Mouse (Mus musculus) stomach, embryonic 15.5 days (tissue): ENCODE measurements at regions not wholly inside any gene's neighbourhood (a gene's known extent, or its start where the extent isn't known, plus 50 kb on each side); places are given as distances from the start of the nearest gene placed in this dataset.

Experiments used
- ATAC-seq: fragments of 200-750 bp; cut with Nextera tagmentation; 2 replicates; pipeline ENCODE4 v1.8.0; 2017; ENCODE audit warnings: low read depth, moderate number of reproducible peaks, moderate TSS enrichment; ENCODE audit not compliant: insufficient read depth, low FRiP score
- H3K27ac ChIP-seq: fragments of 300-500 bp; sonication (generic); 2 replicates; pipeline ENCODE4 v1.5.1; 2015; ENCODE audit warnings: mild to moderate bottlenecking, inconsistent platforms
- H3K27me3 ChIP-seq: fragments of 300-500 bp; sonication (generic); replicated peaks from 2 replicates; pipeline ENCODE4 v1.6.1; 2015; ENCODE audit warnings: inconsistent platforms
- H3K36me3 ChIP-seq: fragments of 300-500 bp; sonication (generic); 2 replicates; pipeline ENCODE4 v1.6.1; 2015; ENCODE audit warnings: inconsistent platforms
- H3K4me1 ChIP-seq: fragments of 300-500 bp; sonication (generic); 2 replicates; pipeline ENCODE4 v1.6.1; 2015; ENCODE audit warnings: inconsistent platforms
- H3K4me2 ChIP-seq: fragments of 300-500 bp; sonication (generic); 2 replicates; pipeline ENCODE4 v1.6.1; 2015; ENCODE audit warnings: mild to moderate bottlenecking, inconsistent platforms
- H3K4me3 ChIP-seq: fragments of 300-500 bp; sonication (generic); replicated peaks from 2 replicates; pipeline ENCODE4 v1.5.1; 2015; ENCODE audit warnings: inconsistent platforms
- H3K9ac ChIP-seq: fragments of 300-500 bp; sonication (generic); 2 replicates; pipeline ENCODE4 v1.6.1; 2015; ENCODE audit warnings: inconsistent platforms
- H3K9me3 ChIP-seq: fragments of 300-500 bp; sonication (generic); 2 replicates; pipeline ENCODE4 v1.6.1; 2016; ENCODE audit warnings: inconsistent platforms
- WGBS: fragments of 180-500 bp; shearing (Covaris S2); methylation state at CpG from one replicate; pipeline ENCODE4 v1.1.7; 2015; 5-methylcytosine and 5-hydroxymethylcytosine counted together

- Histone ChIP-seq H3K36me3 (no peaks in the 10 kb centered on the region), H3K4me3 (no peak overlapping the region), H3K4me2 (no peak overlapping the region), H3K4me1 (no peaks in the 10 kb centered on the region), H3K27me3 (no peaks in the 10 kb centered on the region), H3K9me3 (no peaks in the 10 kb centered on the region), H3K27ac (no peak overlapping the region), H3K9ac (no peak overlapping the region)
- ATAC-seq: no peak
- 86% methylated on average over 2 of the region's 2 CpGs for WGBS
These were observed 602.7 kb upstream of the Intu start for GRCm38 (mm10) chr3:39928421-39928820.

GRCm38 (mm10) chr3:39933372-39933771 lies 597.7 kb upstream of the Intu start:
- no peak overlapping the region for H3K4me2 ChIP-seq
- no peaks in the 10 kb centered on the region for H3K36me3 ChIP-seq
- no peak for ATAC-seq
- no peaks in the 10 kb centered on the region for H3K4me1 ChIP-seq
- no peaks in the 10 kb centered on the region for H3K27me3 ChIP-seq
- H3K4me3 ChIP-seq: no peak overlapping the region
- 89% methylated on average over 3 of the region's 3 CpGs for WGBS
- no peak overlapping the region for H3K9ac ChIP-seq
- no peaks in the 10 kb centered on the region for H3K9me3 ChIP-seq
- no peak overlapping the region for H3K27ac ChIP-seq

- Histone ChIP-seq H3K4me2 (no peak overlapping the region), H3K4me1 (no peaks in the 10 kb centered on the region), H3K27me3 (no peaks in the 10 kb centered on the region), H3K9me3 (no peaks in the 10 kb centered on the region), H3K9ac (no peak overlapping the region), H3K4me3 (no peak overlapping the region), H3K27ac (no peak overlapping the region), H3K36me3 (no peaks in the 10 kb centered on the region)
- 90% methylated on average over 3 of the region's 3 CpGs for WGBS
- no peak for ATAC-seq
These were observed 593.3 kb upstream of the Intu start for GRCm38 (mm10) chr3:39937719-39938278.

GRCm38 (mm10) chr3:39944581-39944980 lies 586.5 kb upstream of the Intu start:
- Histone ChIP-seq H3K9me3 (no peaks in the 10 kb centered on the region), H3K4me1 (no peaks in the 10 kb centered on the region), H3K4me2 (no peak overlapping the region), H3K4me3 (no peak overlapping the region), H3K36me3 (no peaks in the 10 kb centered on the region), H3K27me3 (no peaks in the 10 kb centered on the region), H3K9ac (no peak overlapping the region), H3K27ac (no peak overlapping the region)
- no peak for ATAC-seq
- 67% methylated on average over 3 of the region's 3 CpGs for WGBS

- no peak overlapping the region for H3K27ac ChIP-seq
- WGBS: 67% methylated on average over 2 of the region's 2 CpGs
- H3K9ac ChIP-seq: no peak overlapping the region
- no peaks in the 10 kb centered on the region for H3K4me1 ChIP-seq
- no peak overlapping the region for H3K4me2 ChIP-seq
- H3K36me3 ChIP-seq: no peaks in the 10 kb centered on the region
- no peaks in the 10 kb centered on the region for H3K27me3 ChIP-seq
- ATAC-seq: no peak
- no peak overlapping the region for H3K4me3 ChIP-seq
- no peaks in the 10 kb centered on the region for H3K9me3 ChIP-seq
These were observed 579.0 kb upstream of the Intu start for GRCm38 (mm10) chr3:39952103-39952502.

- no peak overlapping the region for H3K4me2 ChIP-seq
- 70% methylated on average over 1 of the region's 1 CpGs for WGBS
These were observed 578.5 kb upstream of the Intu start for GRCm38 (mm10) chr3:39952556-39952955.

GRCm38 (mm10) chr3:39961836-39962640 lies 569.0 kb upstream of the Intu start:
- Histone ChIP-seq H3K4me1 (no peaks in the 10 kb centered on the region), H3K4me3 (no peak overlapping the region), H3K9ac (no peak overlapping the region), H3K9me3 (no peaks in the 10 kb centered on the region), H3K4me2 (no peak overlapping the region), H3K27ac (no peak overlapping the region), H3K36me3 (no peaks in the 10 kb centered on the region), H3K27me3 (no peaks in the 10 kb centered on the region)
- 58% methylated on average over 7 of the region's 7 CpGs for WGBS
- ATAC-seq: no peak

More at GRCm38 (mm10) chr3:39952556-39952955, 578.5 kb upstream of the Intu start:
- Histone ChIP-seq H3K27me3 (no peaks in the 10 kb centered on the region), H3K4me1 (no peaks in the 10 kb centered on the region), H3K27ac (no peak overlapping the region), H3K36me3 (no peaks in the 10 kb centered on the region), H3K9ac (no peak overlapping the region), H3K9me3 (no peaks in the 10 kb centered on the region), H3K4me3 (no peak overlapping the region)
- ATAC-seq: no peak

GRCm38 (mm10) chr3:39965431-39965830 lies 565.7 kb upstream of the Intu start:
- no peak overlapping the region for H3K27ac ChIP-seq
- no peak overlapping the region for H3K4me2 ChIP-seq
- H3K4me1 ChIP-seq: no peaks in the 10 kb centered on the region
- H3K36me3 ChIP-seq: no peaks in the 10 kb centered on the region
- H3K27me3 ChIP-seq: no peaks in the 10 kb centered on the region
- ATAC-seq: no peak
- H3K9me3 ChIP-seq: no peaks in the 10 kb centered on the region
- H3K9ac ChIP-seq: no peak overlapping the region
- WGBS: 87% methylated on average over 2 of the region's 2 CpGs
- H3K4me3 ChIP-seq: no peak overlapping the region

- no peak overlapping the region for H3K4me2 ChIP-seq
- WGBS: 87% methylated on average over 2 of the region's 2 CpGs
- H3K27ac ChIP-seq: no peak overlapping the region
- H3K9me3 ChIP-seq: no peaks in the 10 kb centered on the region
- no peak overlapping the region for H3K4me3 ChIP-seq
- no peaks in the 10 kb centered on the region for H3K36me3 ChIP-seq
- H3K27me3 ChIP-seq: no peaks in the 10 kb centered on the region
- H3K4me1 ChIP-seq: no peaks in the 10 kb centered on the region
- no peak overlapping the region for H3K9ac ChIP-seq
- no peak for ATAC-seq
These were observed 564.7 kb upstream of the Intu start for GRCm38 (mm10) chr3:39966390-39966789.

- no peak for ATAC-seq
- WGBS: 91% methylated on average over 2 of the region's 2 CpGs
- H3K36me3 ChIP-seq: no peaks in the 10 kb centered on the region
These were observed 554.1 kb upstream of the Intu start for GRCm38 (mm10) chr3:39976937-39977336.

GRCm38 (mm10) chr3:39978916-39979679 lies 552.0 kb upstream of the Intu start:
- no peak overlapping the region for H3K27ac ChIP-seq
- H3K4me1 ChIP-seq: no peaks in the 10 kb centered on the region
- H3K9me3 ChIP-seq: no peaks in the 10 kb centered on the region
- H3K4me2 ChIP-seq: no peak overlapping the region
- H3K36me3 ChIP-seq: no peaks in the 10 kb centered on the region
- ATAC-seq: no peak
- H3K27me3 ChIP-seq: no peaks in the 10 kb centered on the region
- H3K9ac ChIP-seq: no peak overlapping the region
- WGBS: 28% methylated on average over 3 of the region's 3 CpGs
- H3K4me3 ChIP-seq: no peak overlapping the region

More at GRCm38 (mm10) chr3:39976937-39977336, 554.1 kb upstream of the Intu start:
- H3K4me2 ChIP-seq: no peak overlapping the region
- H3K27ac ChIP-seq: no peak overlapping the region
- no peak overlapping the region for H3K4me3 ChIP-seq
- H3K27me3 ChIP-seq: no peaks in the 10 kb centered on the region
- no peak overlapping the region for H3K9ac ChIP-seq
- H3K4me1 ChIP-seq: no peaks in the 10 kb centered on the region
- H3K9me3 ChIP-seq: no peaks in the 10 kb centered on the region

- H3K4me1 ChIP-seq: no peaks in the 10 kb centered on the region
- H3K36me3 ChIP-seq: no peaks in the 10 kb centered on the region
- no peaks in the 10 kb centered on the region for H3K9me3 ChIP-seq
- no peak overlapping the region for H3K27ac ChIP-seq
- no peak overlapping the region for H3K9ac ChIP-seq
- no peak for ATAC-seq
- H3K4me3 ChIP-seq: no peak overlapping the region
- no peak overlapping the region for H3K4me2 ChIP-seq
- no peaks in the 10 kb centered on the region for H3K27me3 ChIP-seq
These were observed 548.4 kb upstream of the Intu start for GRCm38 (mm10) chr3:39982656-39983055.
